Mouse (Mus musculus) stomach, embryonic 15.5 days (tissue): ENCODE results near the gene C1ql4. TPM values are rescaled to one million over a fixed set of nuclear protein-coding genes. Genes with fewer than 3 reads are reported as not detected.
A peak's percentile ranks its signal among the peaks of the same experiment; 100 is the strongest.
"Not testable (repeated sequence)": the region's sequence is repeated elsewhere in the genome, so short reads cannot be mapped to it uniquely, and the experiment has no call there.

Experiments used
- ATAC-seq: fragments of 200-750 bp; cut with Nextera tagmentation; 2 replicates; pipeline ENCODE4 v1.8.0; 2017; ENCODE audit warnings: low read depth, moderate number of reproducible peaks, moderate TSS enrichment; ENCODE audit not compliant: insufficient read depth, low FRiP score
- H3K27ac ChIP-seq: fragments of 300-500 bp; sonication (generic); 2 replicates; pipeline ENCODE4 v1.5.1; 2015; ENCODE audit warnings: mild to moderate bottlenecking, inconsistent platforms
- H3K27me3 ChIP-seq: fragments of 300-500 bp; sonication (generic); replicated peaks from 2 replicates; pipeline ENCODE4 v1.6.1; 2015; ENCODE audit warnings: inconsistent platforms
- H3K36me3 ChIP-seq: fragments of 300-500 bp; sonication (generic); 2 replicates; pipeline ENCODE4 v1.6.1; 2015; ENCODE audit warnings: inconsistent platforms
- H3K4me1 ChIP-seq: fragments of 300-500 bp; sonication (generic); 2 replicates; pipeline ENCODE4 v1.6.1; 2015; ENCODE audit warnings: inconsistent platforms
- H3K4me2 ChIP-seq: fragments of 300-500 bp; sonication (generic); 2 replicates; pipeline ENCODE4 v1.6.1; 2015; ENCODE audit warnings: mild to moderate bottlenecking, inconsistent platforms
- H3K4me3 ChIP-seq: fragments of 300-500 bp; sonication (generic); replicated peaks from 2 replicates; pipeline ENCODE4 v1.5.1; 2015; ENCODE audit warnings: inconsistent platforms
- H3K9ac ChIP-seq: fragments of 300-500 bp; sonication (generic); 2 replicates; pipeline ENCODE4 v1.6.1; 2015; ENCODE audit warnings: inconsistent platforms
- H3K9me3 ChIP-seq: fragments of 300-500 bp; sonication (generic); 2 replicates; pipeline ENCODE4 v1.6.1; 2016; ENCODE audit warnings: inconsistent platforms
- WGBS: fragments of 180-500 bp; shearing (Covaris S2); methylation state at CpG from one replicate; pipeline ENCODE4 v1.1.7; 2015; 5-methylcytosine and 5-hydroxymethylcytosine counted together
- polyA plus RNA-seq: library from polyadenylated mRNA; unstranded; fragments of >200 nt; fragmentation: Nextera tagmentation; extraction: Ambion mirVana; gene quantifications from 2 replicates; pipeline ENCODE4 v1.2.1, GENCODE M21; 2015

Gene C1ql4
- polyA plus RNA-seq, 1 experiment from 2014 or later: not detected

DNA sequence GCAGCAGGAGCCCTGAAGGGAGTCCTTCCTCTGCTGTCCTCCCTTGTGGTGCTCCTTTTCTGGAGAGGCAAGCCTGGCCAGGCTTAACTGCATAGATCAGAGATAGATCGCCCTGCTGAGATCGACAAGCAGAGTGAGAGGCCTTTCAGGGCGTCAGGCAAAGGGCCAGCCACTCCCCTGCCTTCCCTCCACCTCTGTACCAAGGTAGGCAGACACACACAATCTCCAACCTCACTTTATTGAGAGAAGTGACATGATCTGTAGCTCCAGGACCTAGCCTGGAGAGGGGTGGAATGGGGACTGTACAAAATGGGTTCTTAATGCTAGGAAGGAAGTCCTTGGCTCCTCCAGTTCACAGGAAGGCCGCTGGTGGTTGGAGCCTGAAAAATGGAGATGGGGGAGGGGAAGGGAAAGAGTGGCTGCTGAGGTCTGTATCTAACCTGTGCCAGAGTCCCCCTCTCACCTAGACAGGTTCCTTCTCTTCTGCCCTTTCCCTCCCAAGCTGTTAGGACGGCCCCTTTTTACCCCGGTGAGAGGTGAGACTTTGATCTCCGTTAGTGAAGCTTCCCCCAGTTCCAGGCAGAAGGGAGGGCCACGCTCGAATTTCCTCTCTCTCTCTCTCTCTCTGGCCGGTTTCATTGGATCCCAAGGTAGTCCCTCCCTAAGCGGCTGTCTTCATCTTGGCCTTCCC is 3.6 kb downstream of the C1ql4 start:
- no peak overlapping the region for H3K27ac ChIP-seq
- H3K4me1 ChIP-seq: peaks cover 21% of the 10 kb centered on the region
- no peaks in the 10 kb centered on the region for H3K9me3 ChIP-seq
- peaks cover 50% of the 10 kb centered on the region for H3K27me3 ChIP-seq
- WGBS: 10% methylated on average over 11 of the region's 11 CpGs
- peak overlapping the region; percentile 21; the same call in 1 of the 2 replicates for H3K4me2 ChIP-seq
- H3K36me3 ChIP-seq: peaks cover 25% of the 10 kb centered on the region
- no peak overlapping the region for H3K9ac ChIP-seq
- H3K4me3 ChIP-seq: no peak overlapping the region; the same call in 1 of the 2 replicates
- 0 out of 2 replicates have a peak, but pooled peaks have one; percentile 5 for ATAC-seq

DNA sequence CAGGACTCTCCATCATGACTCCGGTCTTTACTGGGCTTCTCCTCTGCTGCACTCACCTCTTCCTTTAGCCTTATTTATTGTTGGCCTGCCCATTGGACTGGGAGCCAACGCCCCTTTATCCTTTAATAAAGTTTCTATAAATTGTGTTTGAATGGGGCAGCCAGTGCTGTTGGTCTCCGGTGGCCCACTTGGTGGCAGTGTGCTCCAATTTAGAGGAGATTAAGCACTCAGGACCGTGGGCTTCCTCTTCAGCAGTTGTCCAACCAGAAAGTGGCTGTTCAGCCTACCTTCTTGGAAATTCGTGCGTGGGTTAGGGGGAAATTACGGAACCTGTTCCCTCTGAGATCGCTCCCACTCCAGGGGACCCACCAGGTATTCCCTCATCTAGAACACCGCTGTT is 4.4 kb downstream of the C1ql4 start:
- H3K27ac ChIP-seq: no peak overlapping the region
- peaks cover 21% of the 10 kb centered on the region for H3K4me1 ChIP-seq
- H3K36me3 ChIP-seq: peaks cover 25% of the 10 kb centered on the region
- peaks cover 43% of the 10 kb centered on the region for H3K27me3 ChIP-seq
- no peak for ATAC-seq
- 67% methylated on average over 9 of the region's 9 CpGs for WGBS
- no peak overlapping the region for H3K9ac ChIP-seq
- no peak overlapping the region for H3K4me3 ChIP-seq
- no peaks in the 10 kb centered on the region for H3K9me3 ChIP-seq
- no peak overlapping the region for H3K4me2 ChIP-seq

DNA sequence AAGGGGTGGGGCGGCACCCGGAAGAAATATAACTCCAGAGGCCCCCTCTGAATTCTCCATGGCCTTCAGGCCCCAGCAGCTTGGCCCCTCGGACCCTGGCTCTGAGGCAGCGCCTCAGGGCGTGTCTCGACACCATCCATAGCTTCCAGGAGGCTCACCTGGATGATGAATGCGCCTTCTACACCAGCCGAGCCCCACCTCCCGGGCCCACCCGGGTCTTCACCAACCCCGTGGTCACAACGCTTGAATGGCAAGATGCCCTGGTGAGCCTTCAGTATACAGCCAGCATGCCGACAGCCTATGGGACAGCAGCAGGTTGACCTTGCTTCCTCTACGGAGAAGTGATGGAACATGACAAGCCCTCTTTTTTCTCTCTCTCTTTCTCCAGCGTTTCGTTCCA is 4.8 kb downstream of the C1ql4 start:
- Histone ChIP-seq H3K9ac (no peak overlapping the region), H3K36me3 (peaks cover 25% of the 10 kb centered on the region), H3K4me1 (peaks cover 17% of the 10 kb centered on the region), H3K27ac (no peak overlapping the region), H3K27me3 (peaks cover 39% of the 10 kb centered on the region), H3K4me2 (no peak overlapping the region), H3K4me3 (no peak overlapping the region), H3K9me3 (no peaks in the 10 kb centered on the region)
- WGBS: 90% methylated on average over 16 of the region's 16 CpGs
- ATAC-seq: no peak

DNA sequence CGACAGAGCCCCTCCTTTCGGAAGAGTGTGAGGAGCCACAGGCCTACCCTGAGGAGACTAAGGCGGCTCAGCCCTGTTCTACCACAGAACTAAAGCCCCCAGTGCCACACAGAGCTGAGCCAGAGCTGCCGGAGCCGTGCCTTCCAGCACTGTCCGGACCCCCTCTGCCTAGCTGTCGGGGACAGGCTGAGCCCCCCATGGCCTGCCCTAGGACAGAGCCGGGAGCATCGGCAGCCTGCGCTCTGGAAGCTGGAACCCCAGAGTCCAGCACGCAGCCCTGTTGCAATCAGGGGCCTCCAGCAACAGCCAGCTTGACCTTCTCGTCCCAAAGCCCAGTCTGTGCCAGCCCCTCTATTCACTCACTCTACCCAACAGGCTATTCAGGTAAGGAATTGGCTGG is 5.3 kb downstream of the C1ql4 start:
- ATAC-seq: no peak

DNA sequence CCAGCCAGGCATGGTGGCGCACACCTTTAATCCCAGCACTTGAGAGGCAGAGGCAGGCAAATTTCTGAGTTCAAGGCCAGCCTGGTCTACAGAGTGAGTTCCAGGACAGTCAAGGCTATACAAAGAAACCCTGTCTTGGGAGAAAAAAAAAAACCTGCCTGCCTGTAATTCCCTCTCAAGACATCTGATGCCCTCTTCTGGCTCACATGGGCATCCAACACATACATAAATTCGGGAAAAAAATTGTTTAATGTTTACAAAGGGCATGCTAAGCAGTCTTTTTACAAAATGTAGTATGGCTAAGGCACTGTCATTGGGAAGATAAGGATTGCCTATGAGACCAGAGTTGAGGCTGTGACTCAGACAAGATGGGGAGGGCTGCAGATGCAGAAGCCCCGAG is 7.8 kb downstream of the C1ql4 start:
- no peak overlapping the region for H3K27ac ChIP-seq
- H3K9me3 ChIP-seq: no peaks in the 10 kb centered on the region
- peaks cover 28% of the 10 kb centered on the region for H3K4me1 ChIP-seq
- no peak for ATAC-seq
- peaks cover 12% of the 10 kb centered on the region; the same call in 1 of the 2 replicates for H3K27me3 ChIP-seq
- H3K9ac ChIP-seq: no peak overlapping the region
- H3K4me3 ChIP-seq: no peak overlapping the region
- H3K36me3 ChIP-seq: peaks cover 28% of the 10 kb centered on the region
- no peak overlapping the region for H3K4me2 ChIP-seq
- WGBS: 69% methylated on average over 3 of the region's 3 CpGs

More for the DNA sequence above, 5.3 kb downstream of the C1ql4 start:
- H3K9me3 ChIP-seq: no peaks in the 10 kb centered on the region
- peaks cover 33% of the 10 kb centered on the region for H3K27me3 ChIP-seq
- no peak overlapping the region for H3K27ac ChIP-seq
- no peak overlapping the region for H3K4me3 ChIP-seq
- H3K9ac ChIP-seq: no peak overlapping the region
- H3K4me2 ChIP-seq: no peak overlapping the region
- peaks cover 25% of the 10 kb centered on the region for H3K36me3 ChIP-seq
- peaks cover 15% of the 10 kb centered on the region; the same call in 1 of the 2 replicates for H3K4me1 ChIP-seq
- 92% methylated on average over 12 of the region's 12 CpGs for WGBS

DNA sequence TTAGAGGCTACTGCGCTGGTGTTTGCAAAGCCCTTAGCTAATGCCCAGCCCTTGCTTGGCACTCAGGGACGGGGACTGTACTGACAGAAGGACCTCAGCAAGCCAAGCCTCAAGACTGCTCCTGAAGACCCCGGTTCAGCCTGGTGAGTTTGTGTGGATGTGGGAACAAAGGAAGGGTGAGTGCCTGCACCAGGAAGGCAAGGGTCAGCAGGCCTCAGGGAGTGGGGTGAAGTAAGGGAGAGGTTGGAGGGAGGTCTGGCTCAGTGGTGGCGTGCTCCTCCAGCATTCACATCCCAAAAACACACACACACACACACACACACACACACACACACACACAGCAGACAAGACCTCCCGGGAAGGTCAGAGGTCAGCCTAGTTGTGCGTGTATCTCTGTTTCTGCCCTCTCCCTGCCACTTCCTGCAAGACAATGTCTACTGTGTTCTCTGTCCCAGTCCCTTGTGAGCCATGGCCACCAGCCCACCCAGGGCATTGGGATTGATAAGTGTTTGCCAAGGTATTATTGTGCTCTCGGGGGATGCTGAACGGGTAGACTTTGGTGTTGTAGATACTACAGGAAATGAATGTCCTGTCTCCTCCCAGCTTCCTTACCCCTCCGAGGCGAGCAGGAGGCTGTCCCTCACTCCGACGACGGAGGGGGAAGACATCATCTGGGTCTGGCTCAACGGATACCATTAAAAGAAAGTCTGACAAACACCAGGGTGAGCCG is 9.3 kb downstream of the C1ql4 start:
- H3K36me3 ChIP-seq: peaks cover 24% of the 10 kb centered on the region
- no peak overlapping the region for H3K4me2 ChIP-seq
- no peak overlapping the region for H3K9ac ChIP-seq
- H3K4me3 ChIP-seq: no peak overlapping the region
- no peaks in the 10 kb centered on the region for H3K27me3 ChIP-seq
- no peaks in the 10 kb centered on the region for H3K9me3 ChIP-seq
- peaks cover 22% of the 10 kb centered on the region for H3K4me1 ChIP-seq
- H3K27ac ChIP-seq: no peak overlapping the region
- 81% methylated on average over 14 of the region's 15 CpGs for WGBS
- ATAC-seq: no peak

DNA sequence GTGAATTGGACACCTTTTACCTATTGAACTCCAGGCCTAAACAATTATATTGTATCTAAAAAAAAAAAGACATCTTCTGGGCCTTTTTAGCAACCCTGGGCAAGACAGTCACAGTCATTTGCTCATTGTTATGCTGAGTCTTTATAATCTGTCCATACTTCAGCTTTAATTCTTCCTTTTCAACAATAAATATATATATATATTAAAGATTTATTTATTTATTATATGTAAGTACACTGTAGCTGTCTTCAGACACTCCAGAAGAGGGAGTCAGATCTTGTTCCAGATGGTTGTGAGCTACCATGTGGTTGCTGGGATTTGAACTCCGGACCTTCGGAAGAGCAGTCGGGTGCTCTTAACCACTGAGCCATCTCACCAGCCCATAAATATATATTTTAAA is 11.6 kb downstream of the C1ql4 start:
- Histone ChIP-seq H3K4me3 (peak overlapping the region; percentile 57), H3K4me2 (peak overlapping the region; percentile 95), H3K4me1 (peaks cover 22% of the 10 kb centered on the region)
- H3K9ac ChIP-seq, ATAC-seq, H3K27me3 ChIP-seq, H3K27ac ChIP-seq, H3K9me3 ChIP-seq, H3K36me3 ChIP-seq: not testable (repeated sequence)
- WGBS: 99% methylated on average over 3 of the region's 3 CpGs

DNA sequence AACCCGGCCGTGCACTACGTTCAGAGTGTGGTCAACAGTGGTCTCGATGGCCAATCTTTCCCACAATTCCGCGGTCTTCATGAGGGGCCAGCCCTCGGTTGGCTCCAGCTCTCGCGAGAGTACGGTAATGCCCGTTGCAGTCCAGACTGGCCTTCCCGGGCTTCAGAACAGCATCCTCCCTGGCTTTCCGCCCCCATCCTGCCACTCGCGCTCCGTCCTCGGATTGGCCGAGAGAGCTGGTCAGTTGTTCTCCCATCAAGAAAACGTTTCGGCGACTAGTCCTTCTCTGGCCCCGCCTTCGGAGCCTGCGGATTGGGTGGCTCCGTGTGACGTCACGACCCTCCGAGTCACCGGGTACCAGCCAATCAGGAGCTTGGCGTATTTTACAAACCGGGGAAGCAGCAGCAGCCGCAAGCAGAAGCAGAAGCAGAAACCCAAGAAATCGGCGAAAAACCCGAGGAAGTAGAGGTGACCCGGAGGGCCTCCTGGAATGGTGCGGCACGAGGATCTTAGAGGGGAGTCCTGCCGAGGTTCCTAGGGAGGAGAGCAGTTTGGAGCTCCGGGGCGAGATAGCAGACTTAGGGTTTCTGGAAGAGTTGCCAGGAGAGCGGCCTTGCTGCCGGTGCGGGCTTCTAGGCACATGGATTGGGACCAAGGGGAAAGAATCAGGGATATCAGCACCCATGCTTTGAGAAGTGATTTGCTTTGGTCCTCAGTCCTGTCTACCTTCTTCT is 12.8 kb downstream of the C1ql4 start:
- Histone ChIP-seq H3K27me3 (no peaks in the 10 kb centered on the region), H3K9me3 (no peaks in the 10 kb centered on the region), H3K4me2 (peak overlapping the region; percentile 95), H3K27ac (peak overlapping the region; percentile 95), H3K4me3 (peak overlapping the region; percentile 57), H3K36me3 (0 out of 2 replicates have a peak, but pooled peaks cover 3% of the 10 kb centered on the region), H3K4me1 (peaks cover 22% of the 10 kb centered on the region), H3K9ac (peak overlapping the region; percentile 61)
- under 1% methylated on average over 44 of the region's 44 CpGs for WGBS
- ATAC-seq: peak; percentile 97

DNA sequence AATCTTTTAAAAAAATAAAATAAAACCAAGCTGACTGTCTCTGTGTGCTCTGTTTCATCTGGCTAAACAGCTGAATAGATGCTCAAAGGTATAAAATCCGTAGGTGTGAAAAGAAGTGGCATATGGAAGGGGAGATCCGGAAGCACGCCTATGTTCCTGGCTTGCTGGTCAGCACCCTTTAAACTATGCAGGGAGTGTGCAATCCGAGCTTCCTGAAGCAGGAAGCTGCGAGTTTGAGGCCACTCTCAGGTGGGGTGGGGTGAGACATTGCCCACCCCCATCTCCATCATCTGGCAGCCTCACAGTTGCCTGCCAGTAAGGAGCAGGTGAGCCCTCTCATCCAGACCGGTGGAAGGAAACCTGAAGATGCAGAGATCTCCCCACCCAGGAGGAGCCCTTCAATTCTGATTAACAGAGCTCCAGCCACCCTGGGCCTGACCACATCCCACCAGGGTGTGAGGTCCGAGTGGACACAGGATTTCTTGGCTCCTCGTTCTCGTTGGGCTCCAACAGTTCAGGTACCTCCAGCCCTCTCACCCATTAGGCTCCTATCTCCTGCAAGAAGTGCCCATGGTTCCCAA is 13.5 kb downstream of the C1ql4 start, which contains the start of gene Troap:
TSS of gene Troap (plus strand) at position 557 of the 581 bp plus-strand sequence.
- Histone ChIP-seq H3K9ac (peak within 1 kb of the TSS; percentile 61), H3K4me1 (peaks cover 22% of the 10 kb centered on the region), H3K9me3 (no peaks in the 10 kb centered on the region), H3K27ac (peak within 1 kb of the TSS; percentile 95), H3K36me3 (0 out of 2 replicates have a peak, but pooled peaks cover 3% of the 10 kb centered on the region), H3K27me3 (no peaks in the 10 kb centered on the region), H3K4me2 (peak within 1 kb of the TSS; percentile 95), H3K4me3 (peak within 1 kb of the TSS; percentile 57)
- 0 out of 2 replicates have a peak, but pooled peaks have one; percentile 4 for ATAC-seq
- 20% methylated on average over 9 of the region's 9 CpGs for WGBS

DNA sequence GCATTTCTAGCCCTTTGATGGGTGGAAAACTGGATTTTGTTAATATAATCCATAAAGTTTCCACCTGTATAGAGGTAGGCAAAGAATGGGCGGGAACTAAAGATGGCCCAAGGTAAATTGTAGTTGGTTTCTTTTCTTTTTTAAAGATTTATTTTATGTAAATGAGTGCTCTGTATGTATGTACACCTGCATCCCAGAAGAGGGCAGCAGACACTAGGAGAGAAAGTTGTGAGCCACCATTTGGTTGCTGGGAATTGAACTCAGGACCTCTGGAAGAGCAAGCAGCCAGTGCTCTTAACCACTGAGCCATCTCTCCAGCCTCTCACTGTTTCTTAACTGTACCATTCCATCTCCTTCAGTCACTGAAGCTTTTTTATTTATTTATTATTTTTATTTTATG is 15.6 kb downstream of the C1ql4 start:
- Histone ChIP-seq H3K9ac (no peak overlapping the region), H3K36me3 (0 out of 2 replicates have a peak, but pooled peaks cover under 1% of the 10 kb centered on the region), H3K4me1 (peaks cover 19% of the 10 kb centered on the region), H3K4me2 (no peak overlapping the region), H3K4me3 (no peak overlapping the region), H3K9me3 (no peaks in the 10 kb centered on the region), H3K27me3 (no peaks in the 10 kb centered on the region; the same call in 1 of the 2 replicates), H3K27ac (no peak overlapping the region)
- 83% methylated on average over 1 of the region's 1 CpGs for WGBS
- ATAC-seq: no peak

DNA sequence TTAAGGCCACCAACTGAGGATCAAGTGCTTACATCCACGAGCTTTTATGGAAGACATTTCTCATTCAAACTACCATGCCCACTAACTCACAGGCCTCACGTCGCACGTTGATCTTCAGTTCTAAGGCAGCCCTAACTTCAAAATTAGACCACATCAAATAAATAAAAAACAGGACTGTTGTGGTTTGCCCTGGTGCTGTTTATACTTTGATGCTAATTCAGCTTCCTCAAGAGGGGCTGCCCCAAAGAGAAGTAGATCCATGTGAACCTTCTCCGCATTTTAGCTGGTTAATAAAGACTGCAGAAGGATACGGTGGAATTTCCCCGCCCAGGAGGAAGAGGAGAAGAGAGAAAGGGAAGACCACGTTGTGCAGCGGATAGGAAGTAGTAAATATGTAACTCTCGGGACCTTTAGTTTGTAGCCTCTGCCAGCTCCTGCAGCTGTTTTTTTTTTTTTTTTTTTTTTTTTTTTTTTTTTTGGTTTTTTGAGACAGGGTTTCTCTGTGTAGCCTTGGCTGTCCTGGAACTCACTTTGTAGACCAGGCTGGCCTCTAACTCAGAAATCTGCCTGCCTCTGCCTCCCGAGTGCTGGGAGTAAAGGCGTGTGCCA is 22.0 kb downstream of the C1ql4 start:
- Histone ChIP-seq H3K4me1 (no peaks in the 10 kb centered on the region), H3K36me3 (no peaks in the 10 kb centered on the region), H3K9ac (no peak overlapping the region), H3K4me3 (no peak overlapping the region), H3K9me3 (no peaks in the 10 kb centered on the region), H3K27me3 (no peaks in the 10 kb centered on the region; the same call in 1 of the 2 replicates), H3K27ac (no peak overlapping the region), H3K4me2 (no peak overlapping the region)
- no peak for ATAC-seq
- 72% methylated on average over 12 of the region's 12 CpGs for WGBS
